In the genomic region with DNA sequence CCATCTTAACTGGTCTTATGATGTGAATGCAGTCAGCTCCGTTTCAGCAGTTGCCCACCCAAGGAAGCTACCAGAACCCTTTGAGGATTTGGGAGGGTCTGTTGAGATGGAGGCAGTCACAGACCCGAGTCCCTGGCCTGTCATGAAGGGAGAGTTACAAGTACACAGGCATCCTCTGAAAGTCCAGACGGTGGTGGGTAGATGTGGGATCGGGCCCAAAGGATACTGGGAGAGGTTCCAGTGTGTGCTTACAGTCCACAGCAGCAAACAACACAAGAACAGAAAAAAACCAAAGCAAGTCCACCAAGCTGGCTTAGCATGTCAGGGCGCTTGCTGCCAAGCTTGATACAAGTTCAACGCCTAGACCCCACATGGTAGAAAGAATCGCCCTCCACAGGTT, we compare ENCODE assay signal across 19 mouse cellular contexts. TPM values are rescaled to one million over a fixed set of nuclear protein-coding genes. Genes with fewer than 3 reads are reported as not detected.
DNase-seq lines count a peak whose midpoint lies in the region; TF ChIP-seq lines count a peak whose summit lies in the region.
"Had no signal": no experiment of that assay in that cellular context is flagged by ENCODE, and none has a peak within 500 bp of the region (broad histone marks: within the 10 kb centered on the region; RNA-seq: fewer than 3 reads in every experiment).

No protein-coding gene starts in this region.

- TF ChIP-seq CTCF in left cerebral cortex, adult 2 months (IDR thresholded peaks at IDR 0.05): no peak

- DNase-seq in layer of hippocampus, adult 11-12 months (ENCODE audit: low spot score): peak; percentile 62
- no peak for DNase-seq in layer of hippocampus, adult 9-10 months (ENCODE audit: low spot score)
- DNase-seq in left cerebral cortex, adult 2 months (ENCODE audit: extremely low spot score in 1 of 2, low spot score in 2 of 2): peak in 1 of 2 experiments; percentile 56
- DNase-seq in left cerebral cortex, postnatal 4 days: no peak
- DNase-seq in right cerebral cortex, adult 2 months (ENCODE audit: low spot score in 2 of 2): peak; percentile 50 to 64
- no peak for DNase-seq in right cerebral cortex, postnatal 14 days
- peak; percentile 37 to 83 for DNase-seq in left cerebral cortex, postnatal 25 days (ENCODE audit: low spot score in 2 of 2)
- no peak for DNase-seq in adrenal gland, postnatal 14 days
- DNase-seq: adrenal gland, postnatal 25 days; cerebellum, adult 2 months; cerebellum, postnatal 10 days; forebrain, postnatal 0 days; gastrocnemius, postnatal 14 days; heart, adult 2 months; heart, postnatal 14 days had no signal

- peak overlapping the region; percentile 21; the same call in 1 of the 2 replicates for H3K27ac ChIP-seq in left cerebral cortex, adult 2 months
- H3K27ac ChIP-seq: embryonic facial prominence, embryonic 10.5 days; forebrain, embryonic 13.5 days; heart, adult 2 months; heart, embryonic 15.5 days; hindbrain, embryonic 13.5 days had no signal

- intact Hi-C loops in left cerebral cortex, adult 2 months (cut with DNase I): no loop called here
- intact Hi-C loops in left cerebral cortex, postnatal 4 days (cut with DNase I): no loop called here
- intact Hi-C loops in left cerebral cortex, postnatal 25 days (cut with DNase I): no loop called here

- no peak overlapping the region for H3K4me3 ChIP-seq in left cerebral cortex, adult 2 months
- H3K4me3 ChIP-seq: embryonic facial prominence, embryonic 10.5 days; forebrain, embryonic 13.5 days; heart, adult 2 months; heart, embryonic 15.5 days; hindbrain, embryonic 13.5 days had no signal

RNA-seq across cellular contexts. Expression of a gene that starts 5.6 kb away (rescaled TPM):
- 10 to 100 TPM; 24.5 to 24.9 TPM for total RNA-seq in left cerebral cortex, adult 2 months (2021)
- 10 to 100 TPM; 17.2 to 19.2 TPM for total RNA-seq in left cerebral cortex, postnatal 4 days (2021)
- 10 to 100 TPM; 25.9 to 29.3 TPM for total RNA-seq in left cerebral cortex, postnatal 25 days (2021)
- total RNA-seq in adrenal gland, postnatal 14 days (2021): 19.4 and 19.5 TPM in 2 replicates

RNA-seq across cellular contexts. Expression of a gene that starts 12.3 kb away (rescaled TPM):
- 10 to 100 TPM; 15.1 to 17.9 TPM for total RNA-seq in left cerebral cortex, adult 2 months (2021)
- total RNA-seq in left cerebral cortex, postnatal 4 days (2021): 10 to 100 TPM; 15.1 to 17.0 TPM
- 10 to 100 TPM in 1 of 2 experiments, 1 to 10 TPM in 1; 9.3 to 12.8 TPM for total RNA-seq in left cerebral cortex, postnatal 25 days (2021)
- total RNA-seq in adrenal gland, postnatal 14 days (2021): 4.3 and 7.4 TPM in 2 replicates

RNA-seq across cellular contexts. Expression of a gene that starts 12.4 kb away (rescaled TPM):
- 10 to 100 TPM; 33.6 to 34.4 TPM for total RNA-seq in left cerebral cortex, adult 2 months (2021)
- total RNA-seq in left cerebral cortex, postnatal 4 days (2021): 10 to 100 TPM; 22.5 to 23.1 TPM
- 10 to 100 TPM; 32.3 to 32.6 TPM for total RNA-seq in left cerebral cortex, postnatal 25 days (2021)
- 22.3 and 24.8 TPM in 2 replicates for total RNA-seq in adrenal gland, postnatal 14 days (2021)

RNA-seq across cellular contexts. Expression of a gene that starts 48.9 kb away (rescaled TPM):
- total RNA-seq in left cerebral cortex, adult 2 months (2021): 10 to 100 TPM; 56.9 to 79.2 TPM
- 10 to 100 TPM; 54.2 to 59.9 TPM for total RNA-seq in left cerebral cortex, postnatal 4 days (2021)
- total RNA-seq in left cerebral cortex, postnatal 25 days (2021): 10 to 100 TPM; 53.6 to 63.3 TPM
- 39.8 and 44.3 TPM in 2 replicates for total RNA-seq in adrenal gland, postnatal 14 days (2021)

Comparison
In these comparisons a context has a peak if more than half of its experiments do, and no peak if none do; other contexts are left out.
1. DNase-seq: peak in layer of hippocampus, adult 11-12 months (single experiment), right cerebral cortex, adult 2 months (2 of 2) and left cerebral cortex, postnatal 25 days (2 of 2); none in layer of hippocampus, adult 9-10 months (single experiment), left cerebral cortex, postnatal 4 days (single experiment), right cerebral cortex, postnatal 14 days (single experiment) and adrenal gland, postnatal 14 days (single experiment).